Mouse (Mus musculus): ENCODE results near the gene Daam1.

DNA sequence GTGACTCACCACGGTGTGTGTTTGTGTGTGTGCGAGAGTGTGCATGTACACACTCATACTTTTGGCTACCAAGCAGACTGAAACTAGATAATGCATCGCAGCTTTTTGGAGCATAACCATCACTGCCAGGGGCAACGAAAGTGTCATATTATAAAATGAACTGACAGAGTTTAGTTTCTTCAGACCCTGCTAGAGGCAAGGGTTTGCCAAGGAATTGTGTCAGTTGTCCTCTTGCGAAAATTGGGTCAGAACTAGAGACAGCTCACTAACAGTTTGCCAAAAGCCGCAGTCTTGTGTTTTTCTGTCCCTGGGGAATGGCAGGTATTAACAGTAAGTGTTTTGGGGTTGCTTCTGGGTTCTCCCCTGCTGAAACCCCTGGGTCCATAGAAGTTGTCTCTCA, 5.9 kb downstream of the Daam1 start:
- no peak for TF ChIP-seq CTCF (IDR thresholded peaks at IDR 0.05; ENCODE audit: extremely low read depth, insufficient read depth, insufficient read length, insufficient replicate concordance)
- no peak for TF ChIP-seq POLR2A (IDR thresholded peaks at IDR 0.05; ENCODE audit: low read depth, low read length)

Data from spleen, adult 2 months (tissue).